Mouse (Mus musculus) ovary, adult 2 months (tissue): ENCODE results near the gene Gnl3. TPM values are rescaled to one million over a fixed set of nuclear protein-coding genes. Genes with fewer than 3 reads are reported as not detected.

Experiments used
- polyA plus RNA-seq: library from polyadenylated mRNA; depleted of rRNA; stranded (reverse); fragments of >200 nt; gene quantifications from 2 replicates; pipeline ENCODE4 v1.2.3, GENCODE M21; 2012; rRNA removed

The Gnl3 gene
- 15.6 and 20.4 TPM in 2 replicates for polyA plus RNA-seq

DNA sequence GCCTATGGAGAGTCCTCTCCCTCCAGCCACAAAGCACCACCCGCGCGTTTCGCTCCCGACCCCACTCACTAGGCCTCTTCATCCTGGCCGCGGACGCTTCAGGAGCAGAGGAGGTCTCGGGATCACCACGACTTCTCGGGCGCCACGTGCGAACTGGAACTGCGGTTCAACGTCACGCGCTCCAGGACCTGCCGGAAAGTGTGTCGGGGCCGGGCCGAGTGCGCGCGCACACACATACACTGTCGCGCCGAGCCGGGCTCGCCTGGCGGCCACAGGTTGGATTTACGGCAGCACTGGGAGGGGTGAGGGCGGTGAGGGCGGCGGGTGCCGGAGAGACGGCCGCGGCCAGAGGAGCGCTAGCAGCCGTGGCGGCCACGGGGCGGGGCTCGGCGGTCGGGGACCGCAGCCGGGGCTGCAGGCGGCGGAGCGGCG, at the start of gene Gnl3, which contains the start of gene Pbrm1:
Gene Gnl3, minus strand, starts transcription at position 293 of the 432 bp plus-strand sequence.
Gene Pbrm1, plus strand, starts transcription at position 279 of the 432 bp plus-strand sequence.

GRCm38 (mm10) chr14:31001307-31002205, 17.4 kb downstream of the Gnl3 start, which contains the start of the genes Glt8d1 and Spcs1:
TSS of gene Glt8d1 (plus strand) at chr14:31001400.
TSS of gene Spcs1 (minus strand) at chr14:31001672.

Other genes starting within 250 kb of the Gnl3 start
- 33.0 and 42.0 TPM in 2 replicates for gene Tmem110, start 193.6 kb downstream of the Gnl3 start, polyA plus RNA-seq
- gene Mustn1, start 140.0 kb downstream of the Gnl3 start, polyA plus RNA-seq, result 32.2 and 38.3 TPM in 2 replicates
- 0.95 and 1.6 TPM in 2 replicates for gene Itih4, start 132.7 kb downstream of the Gnl3 start, polyA plus RNA-seq
- gene Itih3, start 95.4 kb downstream of the Gnl3 start, polyA plus RNA-seq, result 0.70 and 1.7 TPM in 2 replicates
- 0.10 and 0.25 TPM in 2 replicates for gene Itih1, start 75.9 kb downstream of the Gnl3 start, polyA plus RNA-seq
- gene Nek4, start 67.8 kb downstream of the Gnl3 start, polyA plus RNA-seq, result 5.3 and 6.0 TPM in 2 replicates
- gene Glt8d1, start 17.8 kb downstream of the Gnl3 start, polyA plus RNA-seq, result 29.6 and 34.0 TPM in 2 replicates
- gene Spcs1, start 17.5 kb downstream of the Gnl3 start, polyA plus RNA-seq, result 86.0 and 103 TPM in 2 replicates
- gene Pbrm1, start within 50 bp of the Gnl3 start, polyA plus RNA-seq, result 18.3 and 21.1 TPM in 2 replicates
- gene Smim4, start 109.8 kb upstream of the Gnl3 start, polyA plus RNA-seq, result 37.4 and 49.0 TPM in 2 replicates
- 219 and 301 TPM in 2 replicates for gene Nt5dc2, start 111.9 kb upstream of the Gnl3 start, polyA plus RNA-seq
- gene Stab1, start 149.5 kb upstream of the Gnl3 start, polyA plus RNA-seq, result 154 and 157 TPM in 2 replicates
- gene Tnnc1, start 189.2 kb upstream of the Gnl3 start, polyA plus RNA-seq, result 0.57 and 1.1 TPM in 2 replicates
- 521 and 546 TPM in 2 replicates for gene Nisch, start 197.8 kb upstream of the Gnl3 start, polyA plus RNA-seq
- gene Sema3g, start 198.7 kb upstream of the Gnl3 start, polyA plus RNA-seq, result 27.2 and 32.3 TPM in 2 replicates
- gene Phf7, start 232.2 kb upstream of the Gnl3 start, polyA plus RNA-seq, result 4.6 and 4.7 TPM in 2 replicates
- gene Bap1, start 232.3 kb upstream of the Gnl3 start, polyA plus RNA-seq, result 65.6 and 92.0 TPM in 2 replicates